Mouse (Mus musculus) hindbrain, postnatal 0 days (tissue): Measurements from ENCODE around the gene Per2. TPM values are rescaled to one million over a fixed set of nuclear protein-coding genes. Genes with fewer than 3 reads are reported as not detected.
A peak's percentile ranks its signal among the peaks of the same experiment; 100 is the strongest.

ENCODE experiments used
- ATAC-seq: fragments of 200-750 bp; cut with Nextera tagmentation; 2 replicates; pipeline ENCODE4 v1.8.0; 2017; ENCODE audit warnings: mild to moderate bottlenecking, moderate TSS enrichment, moderate library complexity
- DNase-seq: peaks from one replicate; pipeline ENCODE4 v3.0.0-alpha.2; 2015; ENCODE audit warnings: low spot score
- H3K27ac ChIP-seq: fragments of 300-500 bp; sonication (generic); 2 replicates; pipeline ENCODE4 v1.5.1; 2014; ENCODE audit warnings: mild to moderate bottlenecking
- H3K27me3 ChIP-seq: fragments of 300-500 bp; sonication (generic); 2 replicates; pipeline ENCODE4 v1.6.1; 2014; ENCODE audit warnings: low read length, mixed read lengths; ENCODE audit not compliant: insufficient read depth
- H3K36me3 ChIP-seq: fragments of 300-500 bp; sonication (generic); 2 replicates; pipeline ENCODE4 v1.6.1; 2014; ENCODE audit warnings: low read length, mixed read lengths; ENCODE audit not compliant: insufficient read depth
- H3K4me1 ChIP-seq: fragments of 300-500 bp; sonication (generic); 2 replicates; pipeline ENCODE4 v1.6.1; 2014; ENCODE audit warnings: antibody characterized with exemption, low read length, mixed read lengths; ENCODE audit not compliant: insufficient read depth
- H3K4me2 ChIP-seq: fragments of 300-500 bp; sonication (generic); 2 replicates; pipeline ENCODE4 v1.6.1; 2014; ENCODE audit warnings: low read depth, mild to moderate bottlenecking, low read length, moderate library complexity, mixed read lengths
- H3K4me3 ChIP-seq: fragments of 300-500 bp; sonication (generic); 2 replicates; pipeline ENCODE4 v1.5.1; 2014; ENCODE audit warnings: low read length
- H3K9ac ChIP-seq: fragments of 300-500 bp; sonication (generic); replicated peaks from 2 replicates; pipeline ENCODE4 v1.6.1; 2014; ENCODE audit warnings: mild to moderate bottlenecking, low read length, moderate library complexity, mixed read lengths
- H3K9me3 ChIP-seq: fragments of 300-500 bp; sonication (generic); 2 replicates; pipeline ENCODE4 v1.6.1; 2016; ENCODE audit warnings: low read length, mixed read lengths
- CTCF ChIP-seq: IDR thresholded peaks from 2 replicates; pipeline ENCODE4 v1.5.1; 2016; ENCODE audit warnings: antibody characterized with exemption, control low read depth, low read depth
- WGBS: fragments of 180-500 bp; shearing (Covaris S2); extraction: QIAGEN DNeasy Blood & Tissue Kit; methylation state at CpG from one replicate; pipeline ENCODE4 v1.1.7; 2014; 5-methylcytosine and 5-hydroxymethylcytosine counted together
- polyA plus RNA-seq: library from polyadenylated mRNA; unstranded; fragments of >200 nt; fragmentation: Nextera tagmentation; extraction: Ambion mirVana; gene quantifications from 2 replicates; pipeline ENCODE4 v1.2.1, GENCODE M21; 2015
- total RNA-seq: library from RNA; depleted of rRNA; stranded (reverse); fragments of >200 nt; gene quantifications from 2 replicates; pipeline ENCODE4 v1.2.3, GENCODE M21; 2014

Per2 gene
- total and polyA plus RNA-seq, 2 experiments from 2014 or later = 5.1 to 10.0 TPM

DNA sequence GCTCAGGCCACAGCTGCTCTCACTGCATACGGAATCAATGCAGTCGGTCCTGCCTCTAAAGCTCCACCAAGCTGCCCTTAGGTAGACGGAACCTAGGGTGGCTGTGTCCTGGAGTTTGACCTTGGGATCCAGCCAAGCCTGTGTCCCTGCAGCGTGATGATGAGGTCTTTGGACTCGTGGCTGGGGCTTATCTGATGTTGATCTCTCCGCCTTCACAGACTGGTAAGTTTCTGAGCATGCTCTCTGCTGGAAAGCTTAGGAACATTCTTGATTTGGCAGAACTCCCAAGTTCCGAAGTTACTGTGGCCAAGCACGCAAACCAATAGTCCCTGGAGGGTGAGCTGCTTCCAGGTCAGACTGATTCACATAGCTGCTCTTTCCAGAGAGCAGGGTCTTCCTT is 13.1 kb downstream of the Per2 start:
- WGBS = 53% methylated on average over 8 of the region's 8 CpGs
- no peaks in the 10 kb centered on the region for H3K4me1 ChIP-seq
- H3K9ac ChIP-seq = no peak overlapping the region
- no peak for ATAC-seq
- H3K4me3 ChIP-seq = no peak overlapping the region
- no peaks in the 10 kb centered on the region for H3K9me3 ChIP-seq
- H3K27me3 ChIP-seq = no peaks in the 10 kb centered on the region
- no peak overlapping the region for H3K4me2 ChIP-seq
- peaks cover 61% of the 10 kb centered on the region for H3K36me3 ChIP-seq
- H3K27ac ChIP-seq = peak overlapping the region; percentile 49
- no peak for TF ChIP-seq CTCF
- DNase-seq = peak; percentile 68

DNA sequence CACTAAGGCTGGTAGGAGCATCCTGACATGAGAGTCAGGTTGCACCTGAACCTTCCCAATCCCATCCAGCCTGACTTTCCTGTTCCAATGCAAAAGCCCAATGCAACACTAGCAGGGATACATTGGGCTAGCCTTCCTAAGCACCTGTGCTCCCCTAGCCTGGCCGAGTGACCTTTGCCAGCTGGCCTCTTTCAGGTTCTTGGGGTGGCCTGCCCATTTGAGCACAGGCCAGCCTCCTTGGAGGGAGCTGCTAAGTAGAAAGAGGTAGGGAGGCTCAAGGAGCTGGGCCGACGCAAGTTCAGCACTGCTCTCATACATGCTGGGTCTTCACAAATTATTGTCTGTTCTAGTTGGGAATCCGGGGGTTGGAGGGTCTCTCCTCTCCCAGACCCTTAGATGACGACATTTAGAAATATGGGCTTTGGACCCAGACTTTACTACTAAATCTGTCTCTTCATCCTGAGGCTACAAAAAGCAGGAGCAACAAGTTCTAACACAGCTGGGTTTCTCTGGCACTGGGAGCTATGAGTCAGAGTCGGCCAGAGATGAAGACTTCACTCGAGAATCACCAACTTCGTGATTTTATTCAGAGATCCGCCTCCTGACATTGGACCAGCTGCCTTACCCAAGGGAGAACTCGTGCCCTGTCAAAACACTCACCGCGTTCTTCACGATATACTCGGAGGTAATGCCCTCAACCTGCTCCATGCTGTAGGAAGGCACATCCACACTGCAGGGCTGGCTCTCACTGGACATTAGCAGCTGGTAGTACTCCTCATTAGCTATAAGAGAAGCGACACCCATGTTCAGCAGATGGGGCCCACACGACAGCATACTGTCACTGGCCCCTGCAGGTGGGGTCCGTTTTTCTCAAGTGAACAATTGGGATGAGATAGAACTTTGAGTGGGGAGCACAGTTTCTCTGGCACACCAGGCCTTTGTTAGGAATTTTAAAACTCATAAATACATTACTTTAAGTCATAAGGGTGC is 14.0 kb downstream of the Per2 start:
- DNase-seq (no peak), ATAC-seq (no peak)
- no peaks in the 10 kb centered on the region for H3K4me1 ChIP-seq
- H3K4me3 ChIP-seq = no peak overlapping the region
- no peak for TF ChIP-seq CTCF
- WGBS = 87% methylated on average over 17 of the region's 17 CpGs
- H3K27ac ChIP-seq = peak overlapping the region; percentile 49; the same call in 1 of the 2 replicates
- peaks cover 66% of the 10 kb centered on the region for H3K36me3 ChIP-seq
- H3K4me2 ChIP-seq = no peak overlapping the region
- H3K27me3 ChIP-seq = no peaks in the 10 kb centered on the region
- H3K9ac ChIP-seq = no peak overlapping the region
- no peaks in the 10 kb centered on the region for H3K9me3 ChIP-seq

DNA sequence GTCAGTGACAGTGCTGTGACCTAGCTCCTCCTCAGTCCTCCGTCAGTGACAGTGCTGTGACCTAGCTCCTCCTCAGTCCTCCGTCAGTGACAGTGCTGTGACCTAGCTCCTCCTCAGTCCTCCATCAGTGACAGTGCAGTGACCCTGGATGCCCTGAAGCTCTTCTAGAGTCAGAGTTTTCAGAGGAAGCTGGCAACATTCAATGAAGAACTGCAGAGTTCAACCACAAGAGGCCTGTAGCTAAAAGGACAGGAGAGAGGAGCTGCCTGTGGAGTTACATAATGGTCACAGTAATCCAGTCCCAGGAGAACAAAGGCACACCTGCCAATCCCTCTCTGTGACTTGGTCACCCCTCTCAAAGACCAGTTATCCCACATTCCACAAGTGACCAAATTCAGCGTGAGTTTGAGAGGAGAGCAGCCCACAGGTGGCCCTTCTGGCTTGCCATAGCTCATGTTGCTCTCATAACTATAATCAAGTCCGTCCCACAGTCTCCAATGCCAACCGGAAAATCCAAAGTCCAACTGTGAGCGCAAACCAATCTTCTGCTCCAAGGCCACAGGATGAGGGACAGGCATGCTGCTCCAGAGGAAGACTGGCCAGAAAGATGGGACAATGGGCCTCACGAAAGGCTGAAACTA is 16.7 kb downstream of the Per2 start:
- no peak for ATAC-seq
- no peak for TF ChIP-seq CTCF
- Histone ChIP-seq H3K9ac (no peak overlapping the region), H3K27me3 (no peaks in the 10 kb centered on the region), H3K36me3 (peaks cover 55% of the 10 kb centered on the region), H3K27ac (no peak overlapping the region), H3K4me1 (no peaks in the 10 kb centered on the region), H3K9me3 (no peaks in the 10 kb centered on the region), H3K4me3 (no peak overlapping the region), H3K4me2 (no peak overlapping the region)
- DNase-seq = no peak
- 67% methylated on average over 6 of the region's 7 CpGs for WGBS

DNA sequence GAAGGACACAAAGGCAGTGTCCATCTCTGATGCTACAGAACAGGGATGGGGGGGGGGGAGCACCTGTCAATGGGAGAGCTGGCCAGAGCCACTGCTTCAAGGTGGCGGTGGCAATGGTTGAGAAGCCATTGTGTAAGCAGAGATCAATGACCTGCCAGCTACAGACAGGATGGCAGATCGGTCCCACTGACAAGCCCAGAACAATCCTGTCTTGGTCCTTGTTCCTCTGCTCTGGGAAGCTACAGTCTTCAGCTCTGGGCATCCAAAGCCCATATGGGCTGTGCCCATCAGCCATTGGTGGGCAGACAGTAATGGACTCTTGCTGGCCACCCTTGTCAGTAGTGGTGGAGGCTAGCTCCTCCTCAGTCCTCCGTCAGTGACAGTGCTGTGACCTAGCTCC is 17.3 kb downstream of the Per2 start:
- no peak for DNase-seq
- no peak overlapping the region for H3K4me2 ChIP-seq
- no peak for TF ChIP-seq CTCF
- WGBS = 93% methylated on average over 3 of the region's 3 CpGs
- ATAC-seq = no peak
- H3K9ac ChIP-seq = no peak overlapping the region
- no peak overlapping the region for H3K27ac ChIP-seq
- no peaks in the 10 kb centered on the region for H3K9me3 ChIP-seq
- H3K27me3 ChIP-seq = no peaks in the 10 kb centered on the region
- H3K4me3 ChIP-seq = no peak overlapping the region
- peaks cover 49% of the 10 kb centered on the region for H3K36me3 ChIP-seq
- H3K4me1 ChIP-seq = no peaks in the 10 kb centered on the region

DNA sequence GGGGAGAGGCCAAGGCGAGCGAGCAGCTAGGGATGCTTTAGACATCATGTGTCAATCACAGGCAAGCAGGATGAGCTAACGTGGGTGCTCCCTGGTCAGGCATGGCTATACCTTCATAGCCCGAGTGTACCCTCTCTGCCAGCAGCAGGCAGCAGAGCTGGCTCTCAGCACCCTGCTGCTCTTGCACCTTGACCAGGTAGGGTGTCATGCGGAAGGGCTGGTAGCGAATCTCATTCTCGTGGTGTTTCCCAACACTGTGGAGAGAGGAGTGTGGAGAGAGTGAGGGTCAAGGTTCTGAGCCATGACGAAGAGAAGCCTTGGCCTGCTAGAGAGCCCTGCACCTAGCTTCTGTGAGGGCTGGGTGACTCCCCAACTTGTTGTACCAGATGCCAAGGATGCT is 19.3 kb downstream of the Per2 start:
- H3K36me3 ChIP-seq = peaks cover 45% of the 10 kb centered on the region
- TF ChIP-seq CTCF = no peak
- WGBS = 88% methylated on average over 8 of the region's 8 CpGs

DNA sequence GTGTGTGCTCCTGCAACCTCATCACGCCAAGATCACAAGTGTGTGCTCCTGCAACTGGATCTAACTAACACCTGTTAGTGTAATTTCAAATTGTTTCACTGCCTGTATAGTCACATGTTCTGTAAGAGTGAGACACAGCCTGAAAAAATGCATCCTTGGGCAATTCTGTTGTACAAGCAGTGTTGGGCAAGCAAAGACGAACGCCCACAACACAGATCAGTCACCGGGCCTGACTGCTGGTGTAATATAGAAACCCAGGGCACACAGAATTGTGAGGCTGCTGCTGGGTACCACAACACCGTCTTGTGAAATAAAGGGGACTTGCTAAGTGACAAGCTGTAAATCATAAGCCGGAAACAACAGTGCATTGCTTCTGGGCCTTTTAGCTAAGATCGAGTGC is 21.6 kb downstream of the Per2 start:
- no peaks in the 10 kb centered on the region for H3K9me3 ChIP-seq
- H3K27ac ChIP-seq = no peak overlapping the region
- ATAC-seq (no peak), DNase-seq (no peak)
- WGBS = 89% methylated on average over 7 of the region's 7 CpGs
- no peak overlapping the region for H3K4me2 ChIP-seq
- TF ChIP-seq CTCF = no peak
- no peak overlapping the region for H3K4me3 ChIP-seq
- H3K4me1 ChIP-seq = peaks cover 12% of the 10 kb centered on the region
- no peak overlapping the region for H3K9ac ChIP-seq
- H3K27me3 ChIP-seq = no peaks in the 10 kb centered on the region
- H3K36me3 ChIP-seq = peaks cover 34% of the 10 kb centered on the region; the same call in 1 of the 2 replicates

More for the DNA sequence above, 19.3 kb downstream of the Per2 start:
- Histone ChIP-seq H3K4me3 (no peak overlapping the region), H3K9ac (no peak overlapping the region), H3K4me1 (peaks cover 12% of the 10 kb centered on the region), H3K4me2 (no peak overlapping the region), H3K27ac (no peak overlapping the region), H3K9me3 (no peaks in the 10 kb centered on the region), H3K27me3 (no peaks in the 10 kb centered on the region)
- ATAC-seq = no peak
- DNase-seq = no peak
